Mouse (Mus musculus): ENCODE data around the gene Lrig3.

Lrig3 gene

GRCm38 (mm10) chr10:125966481-125967251 is 698 bp downstream of the Lrig3 start:
- peak; percentile 28 for DNase-seq

DNA sequence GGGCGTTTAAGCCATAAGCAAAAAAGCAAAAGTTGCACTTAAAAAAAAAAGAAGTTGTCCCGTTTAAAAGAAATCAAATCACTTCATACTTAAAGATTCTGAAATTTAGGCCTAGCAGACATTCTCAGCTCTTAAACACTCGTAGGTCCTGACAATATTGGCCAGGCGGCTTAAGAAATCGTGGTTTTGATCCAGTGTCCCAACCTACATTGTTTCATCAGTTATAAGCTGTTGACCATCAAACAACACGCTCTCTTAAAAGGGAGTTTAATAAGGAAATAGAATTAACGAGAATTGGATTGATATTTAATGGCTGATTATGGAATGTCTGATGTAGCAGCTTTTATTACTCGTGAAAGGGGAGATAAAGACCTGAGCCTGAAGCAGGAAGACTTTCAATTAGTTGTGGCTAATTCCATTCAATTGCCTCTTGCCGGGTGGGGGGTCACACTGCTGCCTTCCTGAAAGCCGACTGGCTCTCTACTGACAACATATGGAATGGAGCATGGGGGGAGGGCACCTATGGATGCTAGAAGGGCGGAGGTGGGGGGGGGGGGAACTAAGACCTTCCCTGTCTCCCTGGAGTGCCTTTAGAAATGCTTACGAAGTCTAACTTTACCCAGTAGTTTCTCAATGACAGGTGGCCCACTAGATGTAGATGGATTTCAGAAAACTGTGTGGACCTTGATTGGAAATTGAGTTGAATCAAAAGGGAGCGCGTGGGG is 1.6 kb downstream of the Lrig3 start:
- DNase-seq = no peak

DNA sequence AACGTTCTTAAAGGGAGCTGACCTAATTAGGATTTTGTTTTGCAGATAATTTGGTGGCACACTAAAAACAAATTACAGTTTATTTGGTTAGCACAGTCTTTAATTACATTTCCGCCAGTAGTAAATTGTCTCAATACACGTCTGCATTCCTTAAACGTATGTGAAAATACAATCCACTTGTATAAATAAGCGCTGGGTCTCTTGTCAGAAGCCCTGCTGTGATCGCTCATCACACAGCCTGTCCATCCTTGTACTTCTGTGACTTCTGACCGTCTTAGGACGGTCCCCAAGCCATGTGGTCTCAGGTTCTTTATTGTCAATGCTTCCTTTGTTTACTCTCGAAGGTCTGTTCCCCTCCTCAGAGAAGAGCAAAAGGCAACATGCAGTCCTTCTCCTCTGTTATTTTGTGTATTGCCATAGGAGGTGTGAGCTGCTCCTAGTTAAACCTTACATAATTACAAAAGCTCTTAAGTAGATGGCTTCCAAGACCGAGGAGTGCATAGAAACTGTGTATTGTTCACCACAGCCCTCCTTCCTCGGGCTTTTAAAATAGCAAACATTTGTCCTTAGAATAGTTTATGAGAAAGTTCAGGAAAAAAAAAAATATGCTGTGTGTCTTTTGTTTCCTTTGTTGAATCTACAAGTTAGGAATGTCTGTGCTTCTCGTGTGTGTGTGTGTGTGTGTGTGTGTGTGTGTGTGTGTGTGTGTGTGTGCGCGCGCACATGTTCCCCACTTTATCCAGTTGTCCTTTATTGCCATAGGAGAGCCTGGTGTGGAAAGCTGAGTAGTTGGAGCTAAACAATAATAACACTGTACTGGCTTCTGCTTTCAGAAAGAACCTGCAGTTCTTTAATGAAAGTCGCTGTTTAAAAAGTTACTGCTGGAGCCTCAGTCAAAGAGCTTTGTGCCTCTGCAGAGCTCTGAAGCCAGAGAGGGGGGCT is 2.5 kb downstream of the Lrig3 start:
- DNase-seq = no peak

- no peak for DNase-seq
Observed at GRCm38 (mm10) chr10:125969133-125969490, 3.1 kb downstream of the Lrig3 start.

DNA sequence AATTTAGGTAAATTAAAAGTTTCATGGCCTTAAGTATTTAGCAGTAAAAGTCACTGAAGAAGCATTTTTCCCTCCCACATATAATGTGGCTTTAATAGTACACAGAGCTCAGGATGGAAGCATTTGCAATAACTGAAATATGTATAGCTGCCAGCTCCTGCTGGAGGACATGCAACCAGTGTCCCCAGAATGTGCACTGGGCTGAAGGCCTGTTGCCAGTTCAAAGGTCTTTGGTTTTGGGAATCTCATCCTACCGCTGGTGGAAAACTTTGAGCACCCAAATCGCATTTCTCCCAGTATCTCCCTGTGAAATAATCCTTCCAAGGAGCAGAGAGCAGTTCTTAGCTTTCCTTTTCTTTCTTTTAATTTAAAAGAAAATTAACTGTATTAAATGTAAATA is 4.1 kb downstream of the Lrig3 start:
- no peak for DNase-seq

- DNase-seq = no peak
Observed at GRCm38 (mm10) chr10:125970500-125970899, 4.5 kb downstream of the Lrig3 start.

- DNase-seq = no peak
Observed at GRCm38 (mm10) chr10:125973726-125974125, 7.8 kb downstream of the Lrig3 start.

- DNase-seq = no peak
Observed at GRCm38 (mm10) chr10:125981938-125982337, 16.0 kb downstream of the Lrig3 start.

DNA sequence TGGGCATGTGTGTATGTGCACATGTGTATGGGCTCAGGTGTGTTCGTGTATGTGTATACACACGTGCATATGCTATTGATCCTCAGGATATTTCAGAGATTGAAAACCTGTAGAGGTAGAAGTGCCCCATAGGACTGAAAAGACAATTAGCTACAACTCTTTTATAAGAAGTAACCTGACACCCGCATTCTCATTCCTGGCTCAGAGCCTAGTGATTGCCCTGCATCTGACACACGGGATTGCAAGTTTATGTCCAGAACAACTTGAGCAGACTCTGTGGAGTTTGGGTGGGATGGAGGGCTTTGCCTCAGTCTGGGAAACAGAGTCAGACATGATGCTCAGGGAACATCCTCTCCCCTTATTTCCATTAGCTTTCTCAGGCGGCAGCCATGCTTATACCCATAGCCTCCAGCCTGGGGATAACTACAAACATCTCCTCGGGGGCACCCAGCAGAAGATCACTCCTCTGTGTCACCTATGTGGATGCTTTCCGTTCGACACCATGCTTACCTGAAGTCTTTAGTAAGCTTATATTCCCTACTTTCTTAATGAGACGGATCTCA is 18.6 kb downstream of the Lrig3 start:
- no peak for DNase-seq

DNA sequence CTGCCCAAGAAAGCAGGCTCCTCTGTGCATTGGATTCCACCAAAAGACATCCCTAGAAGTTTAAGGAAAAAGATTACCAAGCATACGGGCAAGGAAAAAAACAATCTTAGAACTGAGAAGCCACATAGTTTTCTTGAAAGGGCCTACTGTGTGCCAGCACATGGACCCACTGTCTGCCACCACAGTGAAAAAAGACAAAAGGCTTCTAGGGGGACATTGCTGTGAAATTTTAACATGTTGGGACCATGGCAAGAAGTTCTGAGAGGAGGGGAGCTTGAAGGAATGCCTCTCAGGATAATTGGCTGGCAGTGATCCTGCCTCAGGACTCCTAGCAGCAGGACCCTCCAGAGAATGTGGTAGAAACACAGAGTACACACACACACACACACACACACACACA is 19.8 kb downstream of the Lrig3 start:
- no peak for DNase-seq

DNA sequence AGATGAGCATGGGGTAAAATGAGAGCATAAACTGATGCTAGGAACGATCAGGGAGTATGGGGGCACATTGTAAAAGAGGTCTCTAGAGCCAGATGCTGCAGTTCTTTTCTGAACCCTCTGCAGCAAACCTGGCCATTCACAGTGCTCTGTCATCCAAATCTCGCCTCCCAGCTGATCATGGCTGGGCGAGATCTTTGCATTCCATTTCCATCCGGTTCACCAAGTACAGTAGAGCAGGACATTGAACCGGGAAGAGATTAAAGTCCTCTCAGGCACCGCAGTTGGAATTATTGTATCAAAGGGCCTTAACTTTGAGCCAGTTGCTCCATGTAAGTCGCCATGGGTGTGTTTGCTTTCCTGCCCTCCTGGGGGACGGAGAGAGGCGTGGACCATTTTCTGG is 20.5 kb downstream of the Lrig3 start:
- DNase-seq = no peak

DNA sequence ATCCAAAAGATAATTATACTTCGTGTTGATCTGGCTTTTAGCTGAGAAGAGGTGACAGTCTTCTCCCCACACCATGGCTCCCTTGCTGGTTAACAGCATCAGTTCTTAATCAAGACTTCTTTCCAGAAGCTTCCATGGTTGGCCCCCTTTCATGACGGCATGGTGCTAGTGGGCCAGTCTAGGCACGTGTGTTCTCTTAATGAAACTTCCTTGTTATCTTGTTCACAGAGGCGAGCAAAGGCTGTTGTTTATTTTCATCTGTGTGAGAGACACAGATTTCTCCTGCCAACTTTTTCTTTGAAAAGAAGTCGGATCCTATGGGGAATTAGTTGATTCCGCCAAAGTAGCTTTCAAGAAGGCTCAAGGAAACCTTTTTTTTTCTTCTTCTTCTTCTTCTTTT is 21.3 kb downstream of the Lrig3 start:
- DNase-seq = no peak

DNA sequence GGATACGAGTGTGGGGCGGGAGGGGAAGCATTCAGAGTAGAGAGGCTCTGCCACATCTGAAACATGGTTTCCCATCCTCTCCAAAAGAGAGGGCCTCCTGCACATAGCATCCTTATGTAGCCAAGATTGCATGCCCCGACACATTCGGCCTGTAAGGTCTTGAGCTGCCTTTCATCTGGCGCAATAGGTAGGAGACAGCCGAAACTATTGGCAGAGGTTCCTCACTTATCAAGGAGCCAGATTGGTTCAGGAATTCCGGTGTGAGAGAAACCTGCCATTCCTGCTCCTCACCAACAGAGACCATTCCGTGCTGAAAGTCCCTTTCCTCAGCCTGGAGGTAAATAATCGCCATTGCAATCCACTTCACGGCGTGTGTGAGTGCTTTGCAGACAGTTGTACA is 22.1 kb downstream of the Lrig3 start:
- no peak for DNase-seq

- DNase-seq = no peak
Observed at GRCm38 (mm10) chr10:125989890-125990289, 23.9 kb downstream of the Lrig3 start.

GRCm38 (mm10) chr10:125990394-125990793 is 24.4 kb downstream of the Lrig3 start:
- DNase-seq = no peak

GRCm38 (mm10) chr10:125991819-125992218 is 25.9 kb downstream of the Lrig3 start:
- DNase-seq = no peak

- DNase-seq = no peak
Observed at GRCm38 (mm10) chr10:125994855-125995254, 28.9 kb downstream of the Lrig3 start.

DNA sequence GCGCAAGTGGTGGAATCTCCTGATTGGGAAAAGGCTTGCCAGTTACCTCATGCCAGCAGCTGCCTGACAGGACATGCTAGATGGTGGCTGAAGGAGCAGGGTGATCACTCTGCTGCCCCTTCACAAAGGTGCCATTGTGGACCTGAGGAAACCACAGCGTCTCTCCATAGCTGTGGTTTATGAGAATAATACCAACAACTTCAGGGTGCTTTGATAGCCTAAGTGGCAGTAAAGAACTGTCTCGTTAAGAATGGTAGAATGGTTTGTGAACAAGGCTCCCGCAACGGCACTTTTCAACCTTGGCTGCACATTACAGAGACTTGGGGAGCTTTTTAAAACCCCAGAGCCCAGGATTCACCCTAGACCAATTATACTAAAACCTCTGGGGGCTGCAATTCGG is 29.7 kb downstream of the Lrig3 start:
- no peak for DNase-seq

- no peak for DNase-seq
Observed at GRCm38 (mm10) chr10:125996989-125997388, 31.0 kb downstream of the Lrig3 start.

DNA sequence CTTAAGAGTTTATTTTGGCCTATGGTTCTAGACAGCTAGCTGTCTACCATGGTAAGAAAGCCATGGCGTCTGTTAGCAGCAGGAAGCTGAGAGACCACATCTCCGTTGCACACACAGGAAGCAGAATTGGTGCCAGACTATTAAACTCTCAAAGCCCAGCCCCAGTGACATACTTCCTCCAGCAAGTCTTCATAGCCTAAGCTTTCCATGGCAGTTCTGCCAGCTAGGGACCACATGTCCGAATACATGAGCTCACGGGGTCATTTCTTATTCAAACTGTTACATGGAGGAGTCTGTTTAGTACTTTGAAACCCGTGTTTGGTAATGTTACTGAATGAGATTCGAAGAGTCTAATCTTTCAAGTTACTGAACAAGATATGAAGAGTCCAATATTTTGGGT is 33.6 kb downstream of the Lrig3 start:
- no peak for DNase-seq

GRCm38 (mm10) chr10:126000861-126001390 is 35.0 kb downstream of the Lrig3 start:
- DNase-seq = no peak

GRCm38 (mm10) chr10:126002081-126002755 is 36.2 kb downstream of the Lrig3 start:
- no peak for DNase-seq
